Mouse (Mus musculus): ENCODE data around the gene Slc22a17. TPM values are rescaled to one million over a fixed set of nuclear protein-coding genes. Genes with fewer than 3 reads are reported as not detected.

The Slc22a17 gene
- polyA plus RNA-seq, 1 experiment from 2014 or later, result 62.5 TPM

DNA sequence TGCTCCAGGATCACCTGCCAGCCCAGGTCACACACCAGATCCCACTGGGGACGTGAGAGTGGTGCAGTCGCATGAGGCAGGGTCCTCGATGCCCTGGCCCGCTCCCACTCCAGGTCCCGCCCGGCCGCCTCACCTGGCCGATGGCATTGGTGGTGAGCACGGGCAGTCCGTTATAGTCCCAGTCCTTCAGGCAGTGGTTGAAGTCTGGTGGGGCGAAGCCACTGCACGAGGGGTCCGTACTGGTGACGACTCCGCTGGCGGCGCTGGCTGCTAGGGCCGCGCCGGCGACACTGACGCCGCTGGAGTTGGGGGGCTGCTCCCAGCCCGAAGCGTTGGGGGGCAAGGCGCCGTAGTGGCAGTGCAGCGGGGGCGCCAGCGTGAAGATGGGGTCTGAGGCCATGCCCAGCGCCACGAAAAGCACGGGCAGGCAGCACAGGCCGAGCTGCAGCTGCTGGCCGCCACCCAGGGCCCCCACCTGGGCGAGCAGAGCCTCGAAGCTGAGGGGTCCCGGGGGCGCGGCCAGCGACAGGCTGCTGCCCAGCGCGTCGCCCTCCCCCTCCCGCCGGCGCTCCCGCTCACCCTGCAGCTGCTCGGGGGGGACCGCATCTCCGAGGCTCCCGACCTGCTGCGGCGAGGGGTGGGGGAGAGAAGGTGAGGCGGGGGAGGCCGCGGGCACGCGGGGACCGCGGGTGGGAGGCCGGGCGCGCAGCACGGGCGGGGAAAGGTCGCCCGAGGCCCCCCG lies 652 bp downstream of the Slc22a17 start:
- Histone ChIP-seq H3K36me3 (peaks cover 56% of the 10 kb centered on the region), H3K4me3 (peak overlapping the region; percentile 98), H3K4me1 (replicated peaks) (peaks cover 52% of the 10 kb centered on the region), H3K27me3 (ENCODE audit: insufficient read depth, poor library complexity, severe bottlenecking) (no peaks in the 10 kb centered on the region), H3K27ac (peak overlapping the region; percentile 96), H3K9me3 (no peaks in the 10 kb centered on the region)
- 3% methylated on average over 69 of the region's 69 CpGs for WGBS
- DNase-seq (ENCODE audit: low spot score), result peak; percentile 39

DNA sequence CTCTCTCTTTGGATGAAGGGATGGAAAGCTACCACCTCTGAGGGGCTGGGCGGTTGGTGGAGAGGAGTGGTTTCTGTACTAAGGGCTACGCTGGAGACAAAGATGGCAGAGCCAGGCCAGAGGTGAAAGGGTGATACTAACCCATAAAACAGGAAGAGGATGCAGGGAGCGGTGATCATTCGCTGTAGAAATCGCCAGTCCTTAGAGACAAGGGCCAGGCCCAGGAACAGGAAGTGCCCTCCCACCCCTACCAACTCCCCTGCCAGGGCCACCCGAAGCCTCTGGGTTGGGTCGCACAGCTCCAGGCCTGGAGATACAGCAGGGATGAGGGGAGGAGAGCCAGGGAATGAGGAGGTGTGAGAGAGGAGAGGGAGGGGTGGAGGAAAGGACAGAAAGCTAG lies 4.2 kb downstream of the Slc22a17 start:
- Histone ChIP-seq H3K36me3 (peaks cover 65% of the 10 kb centered on the region), H3K4me1 (replicated peaks) (peaks cover 55% of the 10 kb centered on the region), H3K27ac (no peak overlapping the region), H3K27me3 (ENCODE audit: insufficient read depth, poor library complexity, severe bottlenecking) (no peaks in the 10 kb centered on the region), H3K4me3 (no peak overlapping the region), H3K9me3 (no peaks in the 10 kb centered on the region)
- WGBS, result 82% methylated on average over 7 of the region's 7 CpGs
- no peak for DNase-seq (ENCODE audit: low spot score)

DNA sequence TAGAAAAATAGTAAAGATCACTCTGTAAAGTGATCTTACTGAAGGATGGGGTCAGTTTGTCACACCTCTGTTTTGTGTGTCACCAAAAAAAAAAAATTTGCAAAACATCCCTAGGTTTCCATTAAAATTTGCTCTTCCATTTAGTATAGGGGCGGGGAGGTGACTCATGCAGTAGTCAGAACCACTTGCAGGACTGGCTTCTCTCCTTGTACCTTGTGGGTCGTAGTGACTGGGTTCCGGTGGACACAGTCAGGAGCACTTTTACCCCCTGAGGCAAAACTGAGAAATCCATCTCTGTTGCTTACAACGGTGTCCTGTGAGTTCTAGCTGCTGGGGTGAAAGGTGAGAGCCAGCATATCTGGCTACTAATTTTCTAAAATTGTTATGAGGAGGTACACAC lies 9.3 kb downstream of the Slc22a17 start:
- DNase-seq (ENCODE audit: low spot score), result no peak
- no peaks in the 10 kb centered on the region for H3K9me3 ChIP-seq
- no peaks in the 10 kb centered on the region for H3K27me3 ChIP-seq (ENCODE audit: insufficient read depth, poor library complexity, severe bottlenecking)
- peaks cover 19% of the 10 kb centered on the region for H3K4me1 ChIP-seq (replicated peaks)
- H3K4me3 ChIP-seq, result no peak overlapping the region
- H3K27ac ChIP-seq, result no peak overlapping the region
- H3K36me3 ChIP-seq, result peaks cover 52% of the 10 kb centered on the region
- WGBS, result 90% methylated on average over 4 of the region's 4 CpGs

DNA sequence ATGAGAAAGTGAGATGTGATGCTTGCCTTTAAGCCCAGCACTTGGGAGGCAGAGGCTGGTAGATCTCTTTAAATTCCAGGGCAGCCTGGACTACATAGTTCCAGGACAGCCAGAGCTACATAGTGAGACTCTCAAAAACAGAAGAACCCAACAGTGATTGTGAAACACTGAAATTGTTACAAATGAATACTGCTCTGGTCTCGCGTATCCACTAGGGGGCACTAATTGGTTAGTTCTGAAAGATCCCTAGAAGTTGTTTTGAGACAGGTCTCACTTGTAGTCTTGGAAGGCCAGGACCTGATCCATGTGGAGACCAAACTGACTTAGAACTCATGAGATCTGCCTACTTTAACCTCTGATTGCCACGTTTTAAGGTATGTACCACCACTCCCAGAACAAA lies 12.5 kb downstream of the Slc22a17 start:
- Histone ChIP-seq H3K4me3 (no peak overlapping the region), H3K27ac (no peak overlapping the region), H3K27me3 (ENCODE audit: insufficient read depth, poor library complexity, severe bottlenecking) (no peaks in the 10 kb centered on the region), H3K4me1 (replicated peaks) (peaks cover 11% of the 10 kb centered on the region), H3K9me3 (no peaks in the 10 kb centered on the region), H3K36me3 (peaks cover 55% of the 10 kb centered on the region)
- 0% methylated on average over 3 of the region's 3 CpGs for WGBS
- peak; percentile 65 for DNase-seq (ENCODE audit: low spot score)

DNA sequence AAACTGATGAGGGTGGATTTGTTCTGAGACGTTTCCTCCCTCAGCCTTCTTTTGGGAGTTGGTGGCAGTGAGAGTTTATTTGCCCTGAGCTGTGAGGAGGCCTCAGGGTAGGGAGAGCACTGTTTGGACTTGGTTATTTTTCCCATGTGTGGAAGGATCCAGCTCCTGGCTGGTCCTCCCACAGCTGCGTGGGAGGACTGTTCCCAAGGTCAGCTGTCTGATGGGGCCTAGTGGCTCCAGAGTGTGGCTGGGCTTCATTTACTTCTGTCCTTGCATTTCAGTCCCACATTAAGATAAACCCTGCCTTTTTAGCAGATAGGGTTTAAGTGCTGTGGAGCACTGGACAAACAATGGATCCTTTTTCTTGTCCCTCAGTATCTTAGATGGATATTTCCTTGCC lies 15.5 kb downstream of the Slc22a17 start:
- 75% methylated on average over 2 of the region's 2 CpGs for WGBS

DNA sequence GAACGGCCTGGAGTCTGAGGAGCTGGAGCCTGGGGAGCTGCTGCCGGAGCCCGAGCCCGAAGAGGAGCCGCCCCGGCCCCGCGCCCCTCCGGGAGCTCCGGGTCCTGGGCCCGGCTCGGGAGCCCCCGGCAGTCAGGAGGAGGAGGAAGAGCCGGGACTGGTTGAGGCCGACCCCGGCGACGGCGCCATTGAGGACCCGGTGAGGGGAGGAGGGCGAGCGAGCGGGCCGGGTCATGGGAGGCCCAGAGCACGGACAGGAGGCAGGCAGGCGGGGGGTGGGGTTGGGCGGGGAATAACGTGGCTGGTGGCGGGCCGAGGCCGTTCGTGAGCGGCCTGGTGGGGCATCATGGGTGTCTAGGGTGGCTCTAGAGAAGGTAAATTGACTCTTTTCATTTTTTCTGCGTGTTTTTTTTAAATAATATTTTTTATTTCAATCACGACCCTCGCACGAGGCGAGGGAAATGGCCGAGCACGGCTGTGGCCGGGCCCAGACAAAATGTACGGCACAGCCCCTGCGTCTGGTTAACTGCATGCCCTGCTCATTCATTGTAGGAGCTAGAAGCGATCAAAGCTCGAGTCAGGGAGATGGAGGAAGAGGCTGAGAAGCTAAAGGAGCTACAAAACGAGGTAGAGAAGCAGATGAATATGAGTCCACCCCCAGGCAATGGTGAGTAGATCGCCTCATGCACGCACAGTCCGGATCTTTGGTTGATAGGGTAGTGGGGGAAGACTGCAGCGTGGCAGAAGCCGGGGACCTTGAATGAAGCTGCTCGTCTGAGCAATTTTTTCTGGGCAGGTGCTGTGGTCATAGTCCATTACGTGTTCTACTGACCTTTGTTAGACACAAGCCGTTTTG lies 18.4 kb downstream of the Slc22a17 start:
- Histone ChIP-seq H3K27me3 (ENCODE audit: insufficient read depth, poor library complexity, severe bottlenecking) (no peaks in the 10 kb centered on the region), H3K4me3 (peak overlapping the region; percentile 95), H3K4me1 (replicated peaks) (peaks cover 17% of the 10 kb centered on the region), H3K27ac (peak overlapping the region; percentile 100), H3K9me3 (no peaks in the 10 kb centered on the region), H3K36me3 (peaks cover 39% of the 10 kb centered on the region)
- peak; percentile 65 for DNase-seq (ENCODE audit: low spot score)
- WGBS, result under 1% methylated on average over 54 of the region's 54 CpGs

More for the DNA sequence above, 15.5 kb downstream of the Slc22a17 start:
- Histone ChIP-seq H3K4me1 (replicated peaks) (peaks cover 17% of the 10 kb centered on the region), H3K27me3 (ENCODE audit: insufficient read depth, poor library complexity, severe bottlenecking) (no peaks in the 10 kb centered on the region), H3K27ac (no peak overlapping the region), H3K9me3 (no peaks in the 10 kb centered on the region), H3K4me3 (no peak overlapping the region), H3K36me3 (peaks cover 39% of the 10 kb centered on the region)
- no peak for DNase-seq (ENCODE audit: low spot score)

DNA sequence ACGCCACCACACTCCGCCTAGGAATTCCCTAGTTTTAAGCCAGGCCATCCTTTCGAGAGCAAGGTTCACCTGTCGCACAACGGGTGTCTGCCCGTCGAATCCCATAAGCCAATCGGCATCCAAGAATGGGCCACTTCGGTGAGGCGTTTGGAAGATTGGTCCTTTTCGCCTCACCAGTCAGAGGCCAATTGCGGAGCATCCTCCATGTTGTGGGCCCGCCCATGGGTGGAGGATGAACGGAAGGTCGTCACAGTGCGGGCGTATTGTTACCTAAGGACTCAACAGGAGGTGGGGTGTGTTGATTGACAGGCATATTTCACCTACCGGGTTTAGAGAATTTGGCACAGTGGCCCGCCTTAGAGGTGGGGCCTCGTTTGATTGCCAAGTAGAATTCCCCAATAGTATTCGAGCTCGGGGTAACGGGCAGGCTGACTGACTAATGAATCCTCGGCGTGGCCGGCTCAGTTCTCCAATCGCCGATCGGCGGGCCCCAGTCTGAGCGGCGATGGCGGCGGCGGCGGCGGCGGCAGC lies 19.2 kb downstream of the Slc22a17 start:
- Histone ChIP-seq H3K36me3 (peaks cover 35% of the 10 kb centered on the region), H3K27me3 (ENCODE audit: insufficient read depth, poor library complexity, severe bottlenecking) (no peaks in the 10 kb centered on the region), H3K27ac (peak overlapping the region; percentile 100), H3K9me3 (no peaks in the 10 kb centered on the region), H3K4me1 (replicated peaks) (peaks cover 17% of the 10 kb centered on the region), H3K4me3 (peak overlapping the region; percentile 95)
- WGBS, result under 1% methylated on average over 38 of the region's 38 CpGs
- peak; percentile 97 for DNase-seq (ENCODE audit: low spot score)

DNA sequence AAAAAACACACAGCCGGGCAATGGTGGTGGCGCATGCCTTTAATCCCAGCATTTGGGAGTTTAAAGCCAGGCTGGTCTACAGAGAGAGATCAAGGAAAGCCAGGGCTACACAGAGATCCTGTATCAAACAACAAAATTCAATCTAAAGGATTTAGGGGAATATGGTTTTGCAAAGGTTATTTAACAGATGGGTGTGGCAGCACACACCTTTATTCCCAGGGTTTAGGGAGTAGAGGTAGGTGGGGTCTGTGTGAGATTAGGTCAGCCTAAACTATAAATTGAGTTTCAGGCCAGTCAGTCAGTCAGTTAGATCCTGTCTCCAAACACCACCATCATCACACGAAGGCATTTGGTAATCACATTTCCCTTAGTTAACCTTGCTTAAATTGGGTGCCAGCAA lies 20.7 kb downstream of the Slc22a17 start, which contains the start of gene Pabpn1:
Pabpn1 (plus strand) TSS at position 301 of the 400 bp plus-strand sequence.
- 92% methylated on average over 3 of the region's 3 CpGs for WGBS
- Histone ChIP-seq H3K27ac (peak within 1 kb of the TSS; percentile 100), H3K4me3 (peak within 1 kb of the TSS; percentile 95)

DNA sequence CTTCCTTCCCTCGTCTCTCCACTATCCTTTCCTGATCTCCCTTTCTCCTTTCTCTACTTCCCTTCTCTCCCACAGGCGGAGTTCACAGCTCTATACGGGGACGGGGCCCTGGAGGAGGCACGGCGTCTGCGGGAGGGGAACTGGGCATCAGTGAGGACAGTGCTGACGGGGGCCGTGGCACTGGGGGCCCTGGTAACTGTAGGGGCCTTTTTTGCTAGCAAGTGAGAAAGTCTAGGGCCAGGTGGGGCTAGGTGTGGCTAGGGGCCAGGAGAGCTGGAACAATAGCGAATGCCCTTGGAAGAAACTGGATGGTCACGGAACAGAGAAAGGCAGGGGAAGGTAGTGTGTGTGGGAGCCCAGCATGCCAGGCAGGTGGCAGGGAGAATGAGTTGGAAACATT lies 27.6 kb downstream of the Slc22a17 start:
- Histone ChIP-seq H3K4me3 (peak overlapping the region; percentile 76; the same call in 1 of the 2 replicates), H3K27me3 (ENCODE audit: insufficient read depth, poor library complexity, severe bottlenecking) (no peaks in the 10 kb centered on the region), H3K4me1 (replicated peaks) (peaks cover 37% of the 10 kb centered on the region), H3K27ac (0 out of 2 replicates have a peak overlapping the region, but pooled peaks have one; percentile 12), H3K36me3 (peaks cover 25% of the 10 kb centered on the region), H3K9me3 (no peaks in the 10 kb centered on the region)
- WGBS, result 94% methylated on average over 11 of the region's 11 CpGs
- no peak for DNase-seq (ENCODE audit: low spot score)

More for the DNA sequence above, 20.7 kb downstream of the Slc22a17 start, which contains the start of gene Pabpn1:
- peaks cover 15% of the 10 kb centered on the region for H3K4me1 ChIP-seq (replicated peaks)
- peaks cover 22% of the 10 kb centered on the region for H3K36me3 ChIP-seq
- no peaks in the 10 kb centered on the region for H3K27me3 ChIP-seq (ENCODE audit: insufficient read depth, poor library complexity, severe bottlenecking)
- DNase-seq (ENCODE audit: low spot score), result no peak
- no peaks in the 10 kb centered on the region for H3K9me3 ChIP-seq

DNA sequence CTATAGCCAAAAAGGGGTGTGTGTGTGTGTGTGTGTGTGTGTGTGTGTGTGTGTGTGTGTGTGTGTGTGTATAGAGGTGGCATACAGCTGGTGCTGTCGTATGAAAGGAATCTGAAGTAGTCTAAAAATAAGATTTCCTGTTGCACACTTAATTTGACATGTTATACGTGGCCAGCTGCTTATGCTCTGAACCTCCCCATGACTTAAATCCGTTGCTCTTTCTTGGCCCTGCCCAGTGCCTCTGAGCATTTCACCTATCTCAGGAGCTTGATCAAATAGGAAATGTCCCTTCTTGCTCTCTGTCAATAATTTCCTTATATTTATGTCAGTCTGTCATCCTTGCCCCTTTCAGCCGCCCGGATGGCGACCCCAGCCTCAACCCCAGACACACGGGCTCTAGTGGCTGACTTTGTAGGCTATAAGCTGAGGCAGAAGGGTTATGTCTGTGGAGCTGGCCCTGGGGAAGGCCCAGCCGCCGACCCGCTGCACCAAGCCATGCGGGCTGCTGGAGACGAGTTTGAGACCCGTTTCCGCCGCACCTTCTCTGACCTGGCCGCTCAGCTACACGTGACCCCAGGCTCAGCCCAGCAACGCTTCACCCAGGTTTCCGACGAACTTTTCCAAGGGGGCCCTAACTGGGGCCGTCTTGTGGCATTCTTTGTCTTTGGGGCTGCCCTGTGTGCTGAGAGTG lies 28.8 kb downstream of the Slc22a17 start:
- H3K27me3 ChIP-seq (ENCODE audit: insufficient read depth, poor library complexity, severe bottlenecking), result no peaks in the 10 kb centered on the region; the same call in 1 of the 2 replicates
- peaks cover 37% of the 10 kb centered on the region for H3K4me1 ChIP-seq (replicated peaks)
- no peaks in the 10 kb centered on the region for H3K9me3 ChIP-seq
- peak overlapping the region; percentile 76 for H3K4me3 ChIP-seq
- DNase-seq (ENCODE audit: low spot score), result no peak
- WGBS, result 40% methylated on average over 21 of the region's 21 CpGs
- peaks cover 25% of the 10 kb centered on the region for H3K36me3 ChIP-seq
- H3K27ac ChIP-seq, result peak overlapping the region; percentile 93

DNA sequence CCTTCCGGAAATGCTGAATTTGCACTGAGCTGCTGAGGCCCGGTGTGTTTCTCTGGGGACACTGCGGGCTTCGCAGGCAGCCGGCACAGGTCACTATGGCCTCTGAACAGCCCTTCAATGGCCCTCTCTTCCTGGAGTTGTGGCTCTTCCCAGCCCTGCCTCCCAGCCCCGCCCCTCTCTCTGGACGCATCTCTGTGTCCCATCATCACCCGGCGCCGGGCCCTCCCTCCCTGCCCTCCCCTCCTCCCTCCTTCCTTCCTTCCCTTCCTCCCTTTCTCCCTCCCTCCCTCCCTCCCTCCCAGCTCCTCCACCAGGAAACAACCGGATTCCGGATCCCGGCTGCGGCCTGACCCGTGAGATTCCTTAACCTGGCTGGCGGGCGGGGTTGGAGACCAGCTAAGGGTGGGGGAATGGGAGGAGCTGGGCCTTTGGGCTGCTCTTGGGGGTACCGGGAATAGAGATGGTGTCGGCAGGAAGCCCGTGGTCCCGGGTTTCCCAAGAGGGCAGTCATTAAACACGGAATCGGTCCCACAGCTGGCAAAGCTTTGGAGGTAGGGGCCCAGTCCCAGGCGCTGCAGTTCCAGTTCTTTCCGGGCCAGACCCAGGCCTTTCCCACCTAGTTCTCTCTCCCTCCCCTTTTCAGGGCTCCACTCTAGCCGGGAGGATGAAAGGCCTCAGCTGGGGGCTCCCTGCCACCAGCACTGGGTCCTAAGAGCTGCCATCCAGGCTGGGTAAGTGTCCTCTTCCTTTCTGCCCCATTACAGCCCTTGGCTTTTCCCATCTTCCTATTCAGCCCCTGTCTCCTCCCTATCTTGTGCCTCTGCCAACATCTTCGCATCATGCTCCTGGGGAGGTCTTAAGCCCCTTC lies 29.5 kb downstream of the Slc22a17 start, which contains the start of the genes Bcl2l2 and Gm20521:
Bcl2l2 (plus strand) TSS at position 224 of the 868 bp plus-strand sequence.
Gm20521 (plus strand) TSS at position 288 of the 868 bp plus-strand sequence.
- under 1% methylated on average over 27 of the region's 27 CpGs for WGBS
- H3K4me1 ChIP-seq (replicated peaks), result peaks cover 37% of the 10 kb centered on the region
- H3K27ac ChIP-seq, result peak within 1 kb of the TSS; percentile 93
- H3K9me3 ChIP-seq, result no peaks in the 10 kb centered on the region
- peak; percentile 89 for DNase-seq (ENCODE audit: low spot score)
- H3K36me3 ChIP-seq, result peaks cover 25% of the 10 kb centered on the region
- peaks cover 8% of the 10 kb centered on the region for H3K27me3 ChIP-seq (ENCODE audit: insufficient read depth, poor library complexity, severe bottlenecking)
- H3K4me3 ChIP-seq, result peak within 1 kb of the TSS; percentile 76

All from hindbrain, embryonic 10.5 days (tissue).